ENCODE assay signal across 8 mouse cellular contexts in the genomic region with DNA sequence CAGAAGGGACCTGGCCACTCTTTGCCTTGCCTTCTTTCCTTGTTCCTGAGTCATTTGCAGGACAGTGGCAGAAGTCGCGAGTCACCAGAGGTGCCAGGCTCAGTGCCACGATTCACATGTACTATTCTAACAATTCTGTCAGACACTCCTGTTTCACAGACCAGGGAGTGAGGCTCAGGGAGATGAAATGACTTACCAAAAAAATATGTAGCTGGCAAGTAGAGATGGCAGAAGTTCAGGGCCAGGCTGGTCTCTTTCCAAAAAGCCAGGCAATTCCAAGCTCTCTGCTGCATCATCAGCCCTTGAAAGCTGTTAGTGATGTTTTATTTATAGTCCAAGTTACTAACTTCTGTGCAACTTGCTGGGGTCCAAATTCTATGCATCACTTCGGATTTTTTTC.
A peak's percentile ranks its signal among the peaks of the same experiment; 100 is the strongest.
DNase-seq lines count a peak whose midpoint lies in the region; ATAC-seq lines count a peak whose summit lies in the region.

No protein-coding gene starts in this region.

- H3K4me3 ChIP-seq in kidney, embryonic 16.5 days (ENCODE audit: low read length) = no peak overlapping the region
- H3K4me3 ChIP-seq in heart, embryonic 16.5 days (ENCODE audit: low read length) = no peak overlapping the region
- no peak overlapping the region for H3K4me3 ChIP-seq in limb, embryonic 12.5 days (replicated peaks)

- peak overlapping the region; percentile 60; the same call in 1 of the 2 replicates for H3K27ac ChIP-seq in kidney, embryonic 16.5 days (ENCODE audit: low read length)
- peak overlapping the region; percentile 63 for H3K27ac ChIP-seq in heart, embryonic 16.5 days (ENCODE audit: low read length)
- H3K27ac ChIP-seq in limb, embryonic 12.5 days = no peak overlapping the region

- H3K4me1 ChIP-seq in kidney, embryonic 16.5 days (ENCODE audit: insufficient read depth, low read length) = peaks cover 9% of the 10 kb centered on the region; the same call in 1 of the 2 replicates
- H3K4me1 ChIP-seq in heart, embryonic 16.5 days (ENCODE audit: control insufficient read depth, insufficient read depth, low read length) = peaks cover 5% of the 10 kb centered on the region; the same call in 1 of the 2 replicates
- H3K4me1 ChIP-seq in limb, embryonic 12.5 days (replicated peaks) = peaks cover 24% of the 10 kb centered on the region

- no peak for ATAC-seq in kidney, embryonic 16.5 days (ENCODE audit: low FRiP score, low TSS enrichment)
- peak; percentile 72 for ATAC-seq in heart, embryonic 16.5 days (replicated peaks; ENCODE audit: extremely low read depth, insufficient read depth, low FRiP score)
- no peak for ATAC-seq in limb, embryonic 12.5 days (ENCODE audit: insufficient number of reproducible peaks, insufficient read depth, low FRiP score, low TSS enrichment, low read depth)

- 51% methylated on average over 4 of the region's 4 CpGs for WGBS in kidney, embryonic 16.5 days
- 37% methylated on average over 4 of the region's 4 CpGs for WGBS in heart, embryonic 16.5 days
- 75% methylated on average over 4 of the region's 4 CpGs for WGBS in limb, embryonic 12.5 days

- H3K9me3 ChIP-seq in kidney, embryonic 16.5 days (ENCODE audit: low read length) = no peaks in the 10 kb centered on the region
- no peaks in the 10 kb centered on the region for H3K9me3 ChIP-seq in heart, embryonic 16.5 days (replicated peaks; ENCODE audit: control insufficient read depth, low read length)
- no peaks in the 10 kb centered on the region for H3K9me3 ChIP-seq in limb, embryonic 12.5 days

- H3K9ac ChIP-seq in kidney, embryonic 16.5 days (replicated peaks; ENCODE audit: low read length) = no peak overlapping the region
- H3K9ac ChIP-seq in heart, embryonic 16.5 days (ENCODE audit: low read length) = no peak overlapping the region
- 0 out of 2 replicates have a peak overlapping the region, but pooled peaks have one; percentile 2 for H3K9ac ChIP-seq in limb, embryonic 12.5 days (replicated peaks)

- H3K36me3 ChIP-seq in kidney, embryonic 16.5 days (ENCODE audit: insufficient read depth, low read length) = no peaks in the 10 kb centered on the region
- H3K36me3 ChIP-seq in heart, embryonic 16.5 days (ENCODE audit: control insufficient read depth, insufficient read depth) = no peaks in the 10 kb centered on the region
- H3K36me3 ChIP-seq in limb, embryonic 12.5 days = no peaks in the 10 kb centered on the region

- H3K27me3 ChIP-seq in kidney, embryonic 16.5 days (ENCODE audit: insufficient read depth, low read length) = no peaks in the 10 kb centered on the region
- H3K27me3 ChIP-seq in heart, embryonic 16.5 days (ENCODE audit: control insufficient read depth, insufficient read depth, low read length) = no peaks in the 10 kb centered on the region
- no peaks in the 10 kb centered on the region for H3K27me3 ChIP-seq in limb, embryonic 12.5 days

- no peak overlapping the region; the same call in 1 of the 2 replicates for H3K4me2 ChIP-seq in kidney, embryonic 16.5 days (replicated peaks; ENCODE audit: low read depth, low read length)
- H3K4me2 ChIP-seq in heart, embryonic 16.5 days (ENCODE audit: low read depth, low read length) = no peak overlapping the region
- H3K4me2 ChIP-seq in limb, embryonic 12.5 days = no peak overlapping the region

- no peak for DNase-seq in kidney, adult 9 months
- DNase-seq in adrenal gland, postnatal 36 days = peak; percentile 70 to 79
- peak; percentile 11 to 49 for DNase-seq in urinary bladder, postnatal 36 days (ENCODE audit: low spot score in 2 of 2)
- DNase-seq in embryo, embryonic 9.5 days (ENCODE audit: extremely low spot score) = no peak
- no peak for DNase-seq in kidney, postnatal 25 days

Comparison
In these comparisons a context has a peak if more than half of its experiments do, and no peak if none do; other contexts are left out.
1. DNase-seq: peak in adrenal gland, postnatal 36 days (2 of 2) and urinary bladder, postnatal 36 days (2 of 2); none in kidney, adult 9 months (single experiment), embryo, embryonic 9.5 days (single experiment) and kidney, postnatal 25 days (0 of 2).